Mouse (Mus musculus) gastrocnemius, postnatal 25 days (tissue): ENCODE measurements at regions not wholly inside any gene's neighbourhood (a gene's known extent, or its start where the extent isn't known, plus 50 kb on each side); places are given as distances from the start of the nearest gene placed in this dataset.
"Not testable (repeated sequence)": the region's sequence is repeated elsewhere in the genome, so short reads cannot be mapped to it uniquely, and the experiment has no call there.

Source experiments
- DNase-seq: peaks from one replicate; pipeline ENCODE4 v3.0.0; 2022

DNA sequence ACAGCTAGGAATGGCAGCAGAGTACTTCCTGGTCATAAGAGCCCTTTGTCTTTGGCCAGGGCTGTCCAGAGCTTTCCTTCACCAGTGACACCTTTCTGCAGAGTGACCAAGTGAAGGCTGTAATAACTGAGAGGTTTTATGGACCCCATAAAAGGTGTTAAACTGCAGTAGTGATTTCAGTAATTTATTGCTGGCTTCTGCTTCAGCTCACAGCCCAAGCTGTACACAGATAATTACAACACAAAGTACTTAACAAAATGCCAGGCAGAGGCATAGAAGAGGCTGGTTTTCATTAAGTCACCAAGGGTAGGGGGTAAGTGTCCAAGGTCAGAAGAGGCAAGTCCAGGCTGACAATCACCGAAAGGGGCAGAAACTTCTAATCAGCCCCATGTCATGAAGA, 83.8 kb downstream of the Eif4e start:
- no peak for DNase-seq

DNA sequence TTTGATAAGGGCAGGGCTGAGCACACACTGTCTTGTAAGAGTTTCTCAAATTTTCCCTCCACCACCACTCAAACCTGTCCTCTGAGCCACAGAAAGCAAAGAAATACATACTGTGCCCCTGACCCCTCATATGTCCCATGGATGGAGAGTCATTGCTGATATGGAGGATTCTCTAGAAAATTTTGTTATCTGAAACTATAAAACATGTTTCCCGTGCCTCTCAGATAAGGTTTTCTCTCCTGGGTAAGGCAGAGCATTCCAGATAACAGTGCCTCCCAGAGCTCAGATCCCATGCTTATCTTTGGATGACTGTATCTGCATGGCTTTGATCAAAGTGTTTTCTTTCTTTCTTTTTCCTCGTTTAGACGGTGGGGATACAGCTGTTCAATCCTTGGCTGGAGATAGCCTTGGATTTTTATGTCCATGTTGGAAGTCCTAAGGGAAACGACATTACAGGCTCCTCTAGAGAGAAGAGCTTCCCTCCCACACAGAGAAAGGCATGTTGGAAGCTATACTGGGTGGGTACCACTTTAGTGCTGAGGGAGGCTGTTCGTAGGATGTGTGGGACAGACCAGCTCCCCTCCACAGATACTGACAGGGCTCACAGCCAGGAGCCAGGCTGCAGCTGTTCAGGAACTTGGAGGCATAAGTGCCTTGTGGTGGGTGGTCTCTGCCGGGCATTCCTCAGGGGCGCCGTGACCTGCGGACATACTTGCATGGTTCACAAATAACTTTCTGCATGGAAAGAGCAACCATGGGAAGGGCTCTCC, 87.1 kb downstream of the Eif4e start:
- no peak for DNase-seq

DNA sequence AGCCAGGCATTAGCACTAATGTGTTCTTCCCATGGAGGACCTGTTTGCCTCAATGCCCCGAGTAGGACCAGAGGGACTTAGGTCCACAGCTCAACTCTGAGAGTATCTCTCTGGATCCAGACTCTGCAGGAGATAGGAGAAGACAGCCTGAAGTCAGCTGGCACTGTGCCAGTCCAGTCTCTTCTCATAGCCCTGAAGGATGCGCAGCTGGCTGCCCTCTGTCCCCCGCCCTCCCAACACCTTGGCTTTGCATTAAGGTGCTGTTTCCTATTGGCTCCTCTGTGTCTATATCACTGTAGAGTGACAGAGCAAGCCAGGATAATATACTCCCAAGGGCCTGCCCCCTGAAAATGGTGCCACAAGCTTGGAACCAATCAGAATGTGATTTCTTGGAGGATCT, 87.7 kb downstream of the Eif4e start:
- no peak for DNase-seq

DNA sequence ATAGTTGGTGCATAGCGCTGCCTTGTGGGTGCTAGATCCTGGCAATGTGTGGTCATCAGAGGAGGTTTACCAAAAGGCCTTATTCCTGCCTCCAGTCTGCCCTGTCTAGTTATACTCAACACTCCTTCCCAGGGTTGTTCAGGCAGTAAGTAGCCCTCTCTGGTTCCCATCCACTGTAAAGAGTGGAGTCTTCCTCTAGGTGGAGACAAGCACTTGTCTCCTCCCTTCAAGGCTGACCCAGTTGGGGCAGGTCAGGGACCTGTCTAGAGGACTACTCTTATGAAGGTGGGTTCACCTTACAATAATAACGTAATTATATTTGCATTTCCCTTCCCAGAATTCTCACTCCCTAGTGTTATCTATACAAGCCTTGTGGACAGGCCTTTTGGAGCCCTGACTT, 88.9 kb downstream of the Eif4e start:
- DNase-seq: no peak

DNA sequence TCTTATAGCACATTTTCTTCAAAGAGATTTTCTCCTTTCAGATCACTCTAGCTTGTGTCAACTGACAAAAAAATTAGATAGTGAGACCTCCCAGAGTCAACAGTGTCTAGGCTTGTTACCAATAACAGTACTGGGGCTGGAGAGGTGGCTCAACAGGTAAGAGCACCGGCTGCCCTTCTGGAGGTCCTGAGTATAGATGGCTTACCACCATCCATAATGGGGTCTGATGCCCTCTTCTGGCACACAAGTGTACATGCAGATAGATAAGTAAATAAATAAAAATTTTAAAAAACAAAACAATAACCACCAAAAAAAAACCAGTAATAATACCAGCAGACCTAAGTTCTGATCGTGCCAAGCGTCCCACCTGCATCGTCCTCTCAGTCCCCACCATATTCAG, 94.3 kb downstream of the Eif4e start:
- DNase-seq: no peak

DNA sequence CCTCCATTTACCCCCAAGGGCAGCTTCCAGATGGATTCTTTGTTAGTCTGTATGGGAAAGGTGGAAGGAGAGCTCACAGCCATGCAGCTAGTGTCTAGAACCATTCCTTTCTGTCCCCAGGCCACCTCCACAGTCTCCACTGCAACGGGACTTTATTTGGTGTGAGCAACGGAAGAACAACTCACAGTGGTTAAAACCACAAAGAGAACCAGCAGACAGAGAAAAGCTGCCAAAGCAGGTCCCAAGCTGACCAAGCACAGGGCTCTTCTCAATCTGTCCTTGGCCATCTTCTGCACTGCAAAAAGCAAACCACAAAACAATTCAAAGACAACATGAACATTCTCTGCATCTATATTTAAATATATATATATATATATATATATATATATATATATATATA, 98.1 kb downstream of the Eif4e start:
- DNase-seq: no peak

DNA sequence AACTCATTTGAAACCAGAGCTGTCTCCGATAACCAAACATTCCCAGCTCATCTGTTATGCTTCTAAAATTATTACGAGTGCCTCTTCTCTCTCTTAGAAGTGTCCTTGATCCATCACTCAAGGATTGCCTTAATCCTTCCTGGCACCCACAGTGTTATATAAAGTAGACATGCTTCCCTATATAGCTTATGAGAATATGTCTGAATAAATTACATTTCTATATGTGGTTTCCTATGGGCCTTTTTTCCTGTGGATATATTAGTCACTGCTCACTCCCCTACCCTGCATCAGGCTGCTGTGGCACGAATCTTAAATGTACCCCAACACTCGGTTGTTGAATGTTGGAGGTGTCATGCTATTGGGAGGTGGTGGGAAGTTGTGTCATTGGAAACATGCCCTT, 100.3 kb downstream of the Eif4e start:
- no peak for DNase-seq

DNA sequence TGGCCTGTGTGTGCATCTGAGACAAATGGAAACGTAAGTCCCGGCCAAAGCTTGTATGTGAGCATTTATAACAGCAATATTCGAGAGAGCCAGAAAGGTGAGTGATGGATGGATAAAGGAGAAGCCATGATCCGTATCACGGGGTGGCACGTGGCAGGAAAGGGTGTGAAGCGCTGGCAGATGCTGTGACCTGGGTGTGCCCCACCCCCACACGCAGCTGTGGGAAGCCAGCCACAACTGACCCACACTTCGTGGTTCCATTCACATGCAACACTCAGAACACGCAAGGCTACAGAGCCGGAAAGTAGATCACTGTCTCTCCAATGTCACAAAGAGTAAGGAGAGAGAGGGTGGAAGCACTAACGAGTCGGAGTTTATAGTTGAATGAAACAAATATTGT, 104.3 kb downstream of the Eif4e start:
- no peak for DNase-seq

DNA sequence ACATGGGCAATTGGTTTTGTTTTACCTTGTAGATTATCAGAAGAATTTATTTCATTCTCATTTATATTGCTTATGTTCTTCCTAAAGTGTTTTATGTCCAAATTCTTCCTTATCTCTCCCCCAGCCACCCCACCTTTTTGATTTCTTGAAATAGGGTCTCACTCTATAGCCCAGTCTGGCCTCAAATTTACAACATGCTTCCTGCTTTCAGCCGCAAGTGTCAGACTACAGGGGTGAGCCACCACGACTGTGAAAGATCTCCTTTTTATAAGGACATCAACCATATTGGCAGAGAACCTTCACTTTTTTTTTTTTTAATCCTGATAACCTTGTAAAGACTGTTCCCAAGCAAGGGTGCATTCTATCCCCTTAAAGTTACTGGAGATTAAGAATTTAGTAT, 106.1 kb downstream of the Eif4e start:
- no peak for DNase-seq

DNA sequence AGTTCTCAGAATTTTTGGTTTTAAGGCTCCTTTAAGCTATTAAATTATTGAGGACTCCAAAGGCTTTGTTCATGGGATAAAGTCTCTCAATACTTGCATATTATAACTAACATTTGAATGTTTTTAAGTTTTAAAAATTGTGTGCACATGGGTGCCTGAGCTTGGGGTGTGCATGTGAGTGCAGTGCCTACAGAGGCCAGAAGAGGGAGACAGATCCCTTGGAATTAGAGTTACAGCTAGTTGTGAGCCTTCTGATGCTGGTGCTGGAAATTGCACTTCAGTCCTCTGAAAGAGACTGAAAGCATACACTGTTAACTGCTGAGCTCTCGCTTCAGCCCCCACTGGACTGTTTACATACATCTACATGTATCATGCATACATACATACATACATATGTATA, 100.0 kb upstream of the Tspan5 start:
- no peak for DNase-seq

DNA sequence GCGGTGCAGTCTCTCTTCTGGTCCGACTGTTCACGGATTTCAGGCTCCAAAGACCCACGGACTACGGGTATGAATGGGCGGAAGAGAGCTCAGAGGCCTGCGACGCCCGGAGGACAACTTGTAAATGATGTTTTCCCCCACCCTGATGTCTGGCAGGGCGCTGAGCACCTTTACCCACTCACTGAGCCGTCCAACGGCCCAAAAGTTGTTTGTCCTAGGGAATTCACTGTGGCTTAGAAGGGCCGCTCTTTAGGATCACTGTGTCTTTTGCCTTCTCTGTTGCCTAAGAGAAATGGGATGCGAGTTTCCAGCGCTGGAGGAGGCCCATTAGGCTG, 98.1 kb upstream of the Tspan5 start:
- DNase-seq: no peak

DNA sequence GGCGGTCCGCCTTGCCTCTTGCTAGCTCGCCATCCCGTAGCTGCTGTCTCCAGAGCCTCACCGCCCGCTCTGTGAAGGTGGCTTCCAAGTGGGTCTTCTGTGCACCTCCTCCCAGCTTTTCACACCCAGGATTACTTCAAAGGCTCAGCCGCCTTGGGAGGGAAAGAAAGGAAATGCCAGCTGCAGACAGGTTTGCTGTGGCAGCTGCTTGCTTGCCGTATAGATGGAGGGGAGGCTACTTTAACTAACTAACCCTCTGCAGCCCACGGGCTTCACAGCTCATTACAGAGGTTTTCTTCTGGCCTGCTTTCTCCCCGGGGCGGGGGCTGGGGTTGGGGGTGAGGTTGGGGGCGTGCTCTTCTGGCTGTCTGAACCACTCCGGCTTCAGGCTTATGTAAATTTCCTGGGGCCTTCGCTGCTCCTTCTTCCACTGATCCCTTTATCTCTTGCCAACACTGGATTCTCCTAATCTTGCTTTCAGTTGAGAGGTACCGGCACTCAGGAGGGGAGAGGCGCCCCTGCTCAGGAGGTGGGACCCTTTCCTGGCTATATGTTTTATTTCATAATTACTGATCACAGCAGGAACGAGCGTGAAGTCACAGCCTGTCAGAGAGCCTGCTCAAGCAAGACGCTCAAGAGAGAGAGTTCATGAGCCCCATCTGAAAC, 97.6 kb upstream of the Tspan5 start:
- DNase-seq: no peak

DNA sequence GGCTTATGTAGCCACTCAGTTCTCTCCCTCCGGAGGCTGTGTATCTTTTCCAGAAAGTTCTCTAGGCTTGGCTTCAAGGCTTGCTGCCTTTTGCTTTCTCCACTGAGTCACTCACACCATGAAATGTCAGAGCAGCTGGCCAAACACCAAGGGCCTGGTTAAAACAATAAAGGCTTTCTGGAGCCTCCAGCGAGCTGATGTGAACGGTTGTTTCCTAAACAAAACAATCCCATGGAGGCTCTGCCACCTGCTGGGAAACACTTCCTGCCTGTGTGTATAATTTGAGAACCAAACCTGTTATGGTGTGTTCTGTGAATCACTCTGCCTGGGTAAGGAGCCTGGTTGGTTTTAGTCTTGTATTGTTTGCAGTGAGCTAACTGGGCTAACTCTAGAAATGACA, 96.7 kb upstream of the Tspan5 start:
- DNase-seq: peak; percentile 16

DNA sequence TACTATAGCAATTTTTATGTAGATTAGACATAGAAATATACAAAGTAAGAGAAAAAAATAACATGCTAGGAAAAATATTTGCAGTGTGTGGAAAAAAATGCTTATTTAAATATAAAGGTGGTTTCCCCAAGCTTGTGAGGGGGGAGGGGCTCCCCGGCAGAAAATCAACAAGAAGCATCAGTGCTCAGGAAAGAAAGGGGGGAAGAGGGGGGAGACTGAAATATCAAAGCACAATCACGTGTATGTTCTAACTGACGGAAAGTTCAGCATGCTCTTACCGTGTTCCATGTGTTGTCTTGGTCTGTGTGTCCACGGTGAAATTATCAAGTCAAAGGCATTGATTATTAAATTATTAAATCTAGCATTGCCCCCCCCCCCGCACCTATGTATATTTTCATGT, 92.3 kb upstream of the Tspan5 start:
- DNase-seq: no peak

DNA sequence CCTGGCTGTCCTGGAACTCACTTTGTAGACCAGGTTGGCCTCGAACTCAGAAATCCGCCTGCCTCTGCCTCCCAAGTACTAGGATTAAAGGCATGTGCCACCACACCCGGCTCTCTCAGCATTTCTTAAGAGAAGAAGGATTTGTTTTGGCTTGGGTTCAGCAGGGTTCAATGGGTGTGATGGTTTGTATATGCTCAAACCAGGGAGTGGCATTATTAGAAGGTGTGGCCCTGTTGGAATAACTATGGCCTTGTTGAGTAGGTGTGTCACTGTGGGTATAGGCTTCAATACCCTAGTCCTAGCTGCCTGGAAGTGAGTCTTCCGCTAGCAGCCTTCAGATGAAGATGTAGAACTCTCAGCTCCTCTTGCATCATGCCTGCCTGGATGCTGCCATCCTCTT, 91.3 kb upstream of the Tspan5 start:
- not testable (repeated sequence) for DNase-seq

DNA sequence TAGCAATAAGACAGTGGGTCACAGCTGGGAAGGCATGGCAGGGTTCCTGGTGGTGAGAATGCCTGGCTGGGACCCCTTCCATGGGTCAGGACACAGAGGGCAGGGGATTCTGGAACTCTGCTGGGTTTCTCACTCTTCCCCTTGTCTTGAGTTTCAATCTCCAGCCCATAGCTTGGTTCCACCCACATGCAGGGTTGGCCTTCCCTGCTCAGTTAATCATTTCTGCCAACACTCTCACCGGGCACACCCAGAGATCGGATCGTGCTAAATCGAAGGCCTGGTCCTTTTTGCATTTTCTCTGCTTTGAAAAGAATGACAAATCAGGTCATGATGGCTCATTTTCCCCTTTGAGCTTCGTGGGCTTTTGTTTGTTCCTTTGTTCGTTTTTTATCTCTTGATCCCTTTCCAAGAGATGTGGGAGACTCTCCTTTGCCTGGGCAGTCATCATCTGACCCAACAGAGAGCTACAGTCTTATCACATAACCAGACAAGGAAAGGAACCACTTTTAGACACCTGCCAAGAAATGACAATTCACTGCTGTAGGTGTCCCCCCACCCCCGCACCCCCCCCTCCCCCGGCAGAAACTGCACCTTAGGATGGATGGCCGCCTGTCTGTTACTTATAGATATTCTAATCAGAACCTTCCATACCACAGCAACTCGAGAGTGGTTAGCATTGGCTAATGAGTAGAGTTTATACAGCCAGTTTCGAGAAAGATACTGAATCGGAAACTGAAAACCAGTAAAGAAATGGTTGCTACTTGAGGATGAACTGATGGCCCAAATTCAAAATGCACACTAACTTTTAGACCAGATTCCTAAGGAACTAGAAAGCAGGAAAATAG, 90.4 kb upstream of the Tspan5 start:
- no peak for DNase-seq

DNA sequence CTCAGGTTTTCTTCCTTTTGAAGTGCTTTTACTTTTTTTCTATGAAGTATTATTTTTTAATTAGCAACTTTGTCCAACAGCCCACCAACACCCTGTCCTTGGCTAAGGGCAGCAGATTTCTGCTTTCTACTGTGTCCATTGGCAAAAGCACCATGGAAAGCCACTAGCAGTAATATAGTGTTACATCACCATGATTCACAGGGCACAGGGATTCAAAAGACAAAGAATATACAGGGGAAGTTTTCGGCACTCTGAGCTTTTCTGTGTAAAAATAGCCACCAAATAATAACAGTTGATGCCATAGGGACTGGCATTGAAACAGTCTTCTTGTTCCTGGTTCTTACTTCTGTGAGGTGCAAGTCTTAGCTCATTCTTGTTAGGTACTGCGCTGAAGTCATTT, 89.8 kb upstream of the Tspan5 start:
- no peak for DNase-seq

DNA sequence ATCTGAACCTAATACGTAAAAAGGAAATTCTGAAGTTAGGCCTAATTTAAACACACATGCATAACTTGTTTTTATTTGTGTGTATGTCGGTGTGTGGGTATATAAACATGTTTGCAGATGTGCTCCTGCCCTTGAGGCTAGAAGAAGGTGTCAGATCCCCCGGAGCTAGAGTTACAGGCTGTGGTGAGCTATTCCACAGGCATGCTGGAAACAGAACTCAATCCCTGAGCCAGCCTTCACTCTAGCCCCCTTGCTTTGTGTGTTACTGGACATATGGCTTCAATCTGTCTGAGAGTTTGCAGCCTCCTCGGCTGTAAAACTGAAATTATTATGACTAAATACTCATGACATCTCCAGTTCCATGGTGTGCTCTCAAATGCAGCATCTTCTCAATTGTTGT, 89.3 kb upstream of the Tspan5 start:
- DNase-seq: no peak

DNA sequence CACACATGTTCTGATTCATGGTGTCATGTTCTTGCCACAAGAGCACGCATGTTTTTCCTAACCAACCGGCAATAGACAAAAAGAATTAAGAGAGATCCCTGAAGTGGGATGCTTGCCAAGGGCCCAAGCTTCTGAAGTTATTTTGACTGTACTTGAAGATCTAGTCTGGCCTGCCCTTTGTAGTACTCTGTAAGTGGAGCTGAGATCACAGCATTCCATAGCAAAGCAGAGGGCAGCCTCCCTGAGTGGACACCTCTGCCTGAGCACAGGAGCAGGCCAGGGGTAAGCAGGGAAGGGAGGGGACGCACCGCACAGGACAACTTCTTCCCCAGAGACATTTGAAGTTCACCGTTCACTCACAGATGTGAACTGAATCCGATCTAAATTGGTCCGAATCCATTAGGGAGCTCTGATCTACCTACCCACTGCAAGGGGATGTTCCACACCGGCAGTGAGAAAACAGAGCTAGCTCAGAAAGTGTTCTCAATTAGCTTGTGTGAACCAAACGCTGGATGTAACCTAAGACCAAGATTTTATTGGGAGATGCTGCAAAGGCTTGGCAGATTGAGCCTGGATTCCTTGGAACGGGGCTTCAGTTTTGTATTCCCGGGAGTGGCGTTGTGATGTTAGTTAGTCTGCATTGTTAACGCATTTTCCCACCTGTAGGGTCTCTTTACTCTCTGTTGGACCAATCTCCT, 88.3 kb upstream of the Tspan5 start:
- no peak for DNase-seq

DNA sequence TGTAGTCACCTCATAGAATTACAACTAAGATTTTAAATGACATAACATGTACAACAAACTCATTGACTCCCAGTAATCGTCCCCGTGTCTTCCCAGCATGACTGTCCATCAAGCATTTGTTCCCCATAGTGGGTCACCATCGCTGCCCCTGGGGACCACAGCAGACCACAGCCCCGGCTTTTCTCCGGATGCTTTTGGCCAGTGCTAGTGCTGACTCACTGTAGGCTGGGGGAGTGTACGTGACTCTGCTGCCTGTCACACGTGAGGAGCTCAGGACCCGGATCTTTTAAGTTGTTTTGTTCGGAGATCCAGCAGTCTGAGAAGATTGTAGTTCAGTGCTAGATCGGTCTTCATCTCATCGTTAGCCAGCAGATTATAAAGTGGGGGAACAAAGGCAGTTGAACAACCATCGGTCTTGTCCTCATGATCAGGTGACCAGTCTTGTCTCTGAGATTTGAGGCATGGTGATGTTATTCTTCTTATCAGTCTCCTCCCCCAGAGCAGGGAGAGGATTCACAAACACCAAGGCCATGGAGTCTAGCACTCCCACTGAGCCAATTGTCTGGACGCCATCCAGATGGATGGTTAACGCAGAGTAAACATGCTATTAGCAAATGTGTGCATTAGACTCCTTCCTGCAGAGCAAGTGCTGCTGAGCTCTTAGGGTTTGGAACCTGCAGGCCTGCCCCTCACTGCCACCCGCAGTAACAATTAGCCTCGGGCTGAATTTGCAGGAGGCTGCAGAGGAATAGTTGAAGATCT, 87.2 kb upstream of the Tspan5 start:
- no peak for DNase-seq

DNA sequence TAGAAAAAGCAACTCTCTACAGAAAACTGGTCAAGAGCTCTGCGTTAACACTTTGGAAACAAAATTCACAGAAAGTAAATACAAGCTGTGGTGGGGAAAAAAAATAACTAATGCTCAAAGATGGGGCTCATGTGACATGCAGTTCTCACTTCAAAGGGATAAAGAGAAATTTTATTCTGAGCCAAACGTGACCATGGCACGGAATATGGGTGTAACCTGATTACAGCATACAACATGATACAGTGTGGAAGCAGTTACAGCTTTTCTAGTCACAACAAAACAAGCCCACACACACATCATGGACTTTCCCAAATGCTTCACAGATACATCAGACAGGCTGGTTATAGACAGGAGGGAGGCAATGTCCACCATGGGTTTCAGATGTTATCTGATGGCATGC, 86.5 kb upstream of the Tspan5 start:
- no peak for DNase-seq

DNA sequence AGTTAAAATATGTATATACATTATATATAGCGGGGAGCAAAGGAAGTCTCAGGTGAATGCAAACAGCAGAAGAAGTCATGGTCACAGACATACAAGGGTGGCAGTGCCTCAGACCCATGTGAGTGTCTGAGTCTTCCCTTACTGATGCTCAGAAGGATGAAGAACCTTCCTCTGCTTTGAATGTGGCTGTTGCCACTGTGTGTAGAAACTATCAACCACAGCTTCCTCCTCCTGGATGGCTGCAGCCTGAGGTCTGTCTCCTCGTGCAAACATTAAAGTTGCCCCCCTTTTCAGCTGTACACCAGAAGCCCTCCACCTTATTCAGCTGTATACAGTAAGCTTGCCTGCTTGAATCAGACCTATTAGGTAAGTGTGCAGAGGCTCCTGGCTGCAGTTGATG, 79.4 kb upstream of the Tspan5 start:
- DNase-seq: no peak
